Mouse (Mus musculus): ENCODE results near the gene Duox2. TPM values are rescaled to one million over a fixed set of nuclear protein-coding genes. Genes with fewer than 3 reads are reported as not detected.
"Not testable (repeated sequence)": the region's sequence is repeated elsewhere in the genome, so short reads cannot be mapped to it uniquely, and the experiment has no call there.

The Duox2 gene
- total RNA-seq (2012; rRNA removed) (not detected in 2 replicates), total RNA-seq (2014; rRNA removed) (not detected in 2 replicates), polyA plus RNA-seq (2012; ENCODE audit: insufficient read length, low read depth) (not detected in 2 replicates)

DNA sequence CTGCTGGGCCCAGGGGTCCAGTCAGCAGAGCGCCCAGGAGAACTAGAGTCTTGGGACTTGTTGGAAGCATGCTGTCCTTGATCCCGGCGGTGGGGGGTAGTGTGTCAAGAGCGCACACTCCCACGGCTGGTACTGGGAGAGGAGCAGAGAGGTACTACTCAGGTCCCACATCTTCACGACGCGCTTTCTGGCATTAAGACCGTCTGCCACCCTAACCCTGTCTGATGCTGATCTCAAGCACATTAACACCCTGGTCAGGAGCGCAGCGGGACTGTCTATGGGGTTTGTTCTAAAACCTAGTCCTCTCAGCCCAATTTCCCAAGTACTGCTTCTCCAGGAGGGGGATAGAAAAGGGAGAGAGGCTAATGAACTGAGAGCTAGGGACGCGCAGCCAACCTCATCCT is at the start of gene Duox2:
Duox2 (minus strand) TSS at position 354 of the 404 bp plus-strand sequence.
- peaks cover 12% of the 10 kb centered on the region for H3K27me3 ChIP-seq (replicated peaks)
- TF ChIP-seq E2F4 (IDR thresholded peaks at IDR 0.05; ENCODE audit: insufficient replicate concordance, low read depth, low read length): no peak
- TF ChIP-seq BHLHE40 (IDR thresholded peaks at IDR 0.05; ENCODE audit: low read depth, low read length): no peak
- TF ChIP-seq UBTF (IDR thresholded peaks at IDR 0.05; ENCODE audit: low read depth, low read length): no peak
- TF ChIP-seq JUND (conservative IDR thresholded peaks at IDR 0.05; ENCODE audit: low read depth, low read length): no peak
- no peak for TF ChIP-seq NELFE (IDR thresholded peaks at IDR 0.05; ENCODE audit: low read depth, low read length)
- TF ChIP-seq USF1 (IDR thresholded peaks at IDR 0.05; ENCODE audit: low read depth, low read length): no peak

DNA sequence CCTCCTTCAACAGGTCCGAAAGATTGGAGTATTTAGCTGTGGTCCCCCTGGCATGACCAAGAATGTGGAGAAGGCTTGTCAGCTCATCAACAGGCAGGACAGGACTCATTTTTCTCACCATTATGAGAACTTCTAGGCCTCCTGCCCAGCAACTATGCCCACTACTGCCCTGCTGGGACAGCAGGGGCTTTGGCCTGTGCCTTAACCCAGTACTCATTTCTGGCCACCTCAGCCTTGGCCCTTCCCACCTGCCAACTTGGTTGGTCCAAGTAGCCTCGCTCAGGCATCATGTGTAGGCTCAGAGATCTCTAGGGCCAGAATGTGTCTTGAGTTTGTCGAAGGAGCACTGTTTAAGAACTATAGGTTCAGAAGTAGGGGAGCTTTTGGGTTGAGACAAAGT is 49.0 kb upstream of the Duox2 start:
- H3K36me3 ChIP-seq (replicated peaks in 1 of 2; ENCODE audit: control insufficient read depth in 1 of 2, insufficient read depth in 1 of 2, low read length in 1 of 2): no peaks in the 10 kb centered on the region
- no peaks in the 10 kb centered on the region for H3K79me2 ChIP-seq (replicated peaks; ENCODE audit: control insufficient read depth, extremely low read depth, insufficient read depth, poor library complexity, severe bottlenecking)
- in situ Hi-C loops (cut with MboI; ENCODE audit: low pct_ligation_motif_present, low pct_unique_long_range_greater_than_20kb, low sequenced_read_pairs): no loop called here
- H3K4me1 ChIP-seq (ENCODE audit: control insufficient read depth in 1 of 2, insufficient read depth in 2 of 2): peaks cover 8 to 23% of the 10 kb centered on the region in 2 experiments
- no peak overlapping the region for H3K27ac ChIP-seq (ENCODE audit: insufficient read depth, low read depth)
- no peaks in the 10 kb centered on the region for H3K9me3 ChIP-seq (replicated peaks; ENCODE audit: low read length)
- peaks cover 22% of the 10 kb centered on the region for H3K27me3 ChIP-seq (replicated peaks)
- no peak overlapping the region for H3K4me2 ChIP-seq (ENCODE audit: insufficient read depth, low read depth, poor library complexity, severe bottlenecking)
- H3K4me3 ChIP-seq (replicated peaks in 1 of 3; ENCODE audit: low read depth in 2 of 3, low read length in 2 of 3, poor library complexity in 1 of 3): no peak overlapping the region
- dilution Hi-C loops (cut with MboI; ENCODE audit: extremely low pct_ligation_motif_present, extremely low pct_unique_long_range_greater_than_20kb, low sequenced_read_pairs): no loop called here
- TF ChIP-seq SMC3 (IDR thresholded peaks at IDR 0.05; ENCODE audit: low read depth, low read length) (no peak), RCOR1 (conservative IDR thresholded peaks at IDR 0.05; ENCODE audit: low read depth, low read length) (no peak), UBTF (IDR thresholded peaks at IDR 0.05; ENCODE audit: low read depth, low read length) (no peak), POLR2A (IDR thresholded peaks at IDR 0.05; ENCODE audit: low read depth, low read length) (no peak), GABPA (IDR thresholded peaks at IDR 0.05; ENCODE audit: insufficient replicate concordance, low read depth, low read length) (no peak), CHD1 (IDR thresholded peaks at IDR 0.05; ENCODE audit: low read depth, low read length) (no peak), SIN3A (IDR thresholded peaks at IDR 0.05; ENCODE audit: low read length) (no peak), ZNF384 (IDR thresholded peaks at IDR 0.05; ENCODE audit: low read depth, low read length) (no peak), POLR2AphosphoS2 (IDR thresholded peaks at IDR 0.05; ENCODE audit: low read depth, low read length) (no peak), CHD2 (IDR thresholded peaks at IDR 0.05; ENCODE audit: low read length) (no peak), MAX (IDR thresholded peaks at IDR 0.05; ENCODE audit: low read length) (no peak), MXI1 (IDR thresholded peaks at IDR 0.05; ENCODE audit: low read depth, low read length) (no peak), MAZ (IDR thresholded peaks at IDR 0.05; ENCODE audit: low read depth, low read length) (no peak), RAD21 (IDR thresholded peaks at IDR 0.05; ENCODE audit: low read depth, low read length) (no peak), MYC (IDR thresholded peaks at IDR 0.05; ENCODE audit: low read depth, low read length) (no peak), HCFC1 (IDR thresholded peaks at IDR 0.05; ENCODE audit: low read depth, low read length) (no peak), PAX5 (IDR thresholded peaks at IDR 0.05; ENCODE audit: low read length) (no peak), CTCF (conservative IDR thresholded peaks at IDR 0.05 in 1 of 2, IDR thresholded peaks at IDR 0.05 in 1 of 2; ENCODE audit: low read depth in 2 of 2, low read length in 2 of 2) (no peak), JUND (conservative IDR thresholded peaks at IDR 0.05; ENCODE audit: low read depth, low read length) (no peak), USF1 (IDR thresholded peaks at IDR 0.05; ENCODE audit: low read depth, low read length) (no peak)
- no peak for DNase-seq (ENCODE audit: extremely low read depth)
- no peak overlapping the region for H3K9ac ChIP-seq (ENCODE audit: insufficient read depth, low read depth)

More for the DNA sequence above, at the start of gene Duox2:
- Histone ChIP-seq H3K36me3 (replicated peaks in 1 of 2; ENCODE audit: control insufficient read depth in 1 of 2, insufficient read depth in 1 of 2, low read length in 1 of 2) (no peaks in the 10 kb centered on the region), H3K4me2 (ENCODE audit: insufficient read depth, low read depth, poor library complexity, severe bottlenecking) (no peak within 1 kb of the TSS), H3K4me3 (replicated peaks in 1 of 3; ENCODE audit: low read depth in 2 of 3, low read length in 2 of 3, poor library complexity in 1 of 3) (no peak within 1 kb of the TSS), H3K9me3 (replicated peaks; ENCODE audit: low read length) (peaks cover 4% of the 10 kb centered on the region), H3K4me1 (ENCODE audit: control insufficient read depth in 1 of 2, insufficient read depth in 2 of 2) (no peaks in the 10 kb centered on the region), H3K27ac (ENCODE audit: insufficient read depth, low read depth) (no peak within 1 kb of the TSS), H3K9ac (ENCODE audit: insufficient read depth, low read depth) (no peak within 1 kb of the TSS), H3K79me2 (replicated peaks; ENCODE audit: control insufficient read depth, extremely low read depth, insufficient read depth, poor library complexity, severe bottlenecking) (no peaks in the 10 kb centered on the region)
- in situ Hi-C loops (cut with MboI; ENCODE audit: low pct_ligation_motif_present, low pct_unique_long_range_greater_than_20kb, low sequenced_read_pairs): loop anchor here (5.0 kb wide), 1 partner anchor 106 kb away; no protein-coding TSS in a partner anchor
- dilution Hi-C loops (cut with MboI; ENCODE audit: extremely low pct_ligation_motif_present, extremely low pct_unique_long_range_greater_than_20kb, low sequenced_read_pairs): no loop called here
- DNase-seq (ENCODE audit: extremely low read depth): no peak

DNA sequence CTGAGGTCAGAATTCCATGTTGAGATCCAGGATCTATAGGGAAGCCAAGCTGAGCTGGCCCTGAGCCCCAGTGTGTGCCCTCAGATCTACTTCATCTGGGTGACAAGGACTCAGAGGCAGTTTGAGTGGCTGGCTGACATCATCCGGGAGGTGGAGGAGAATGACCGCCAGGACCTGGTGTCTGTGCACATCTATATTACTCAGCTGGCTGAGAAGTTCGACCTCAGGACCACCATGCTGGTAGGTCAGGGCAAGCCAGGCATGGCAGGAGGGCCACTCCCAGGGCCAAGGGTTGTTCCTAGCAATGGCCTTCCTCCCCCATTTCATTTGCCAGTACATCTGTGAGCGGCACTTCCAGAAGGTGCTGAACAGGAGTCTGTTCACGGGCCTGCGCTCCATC is 47.9 kb upstream of the Duox2 start:
- H3K4me2 ChIP-seq (ENCODE audit: insufficient read depth, low read depth, poor library complexity, severe bottlenecking); H3K9ac ChIP-seq (ENCODE audit: insufficient read depth, low read depth); DNase-seq (ENCODE audit: extremely low read depth); H3K4me3 ChIP-seq (replicated peaks in 1 of 3; ENCODE audit: low read depth in 2 of 3, low read length in 2 of 3, poor library complexity in 1 of 3); in situ Hi-C loops (cut with MboI; ENCODE audit: low pct_ligation_motif_present, low pct_unique_long_range_greater_than_20kb, low sequenced_read_pairs); H3K79me2 ChIP-seq (replicated peaks; ENCODE audit: control insufficient read depth, extremely low read depth, insufficient read depth, poor library complexity, severe bottlenecking); dilution Hi-C loops (cut with MboI; ENCODE audit: extremely low pct_ligation_motif_present, extremely low pct_unique_long_range_greater_than_20kb, low sequenced_read_pairs); H3K36me3 ChIP-seq (replicated peaks in 1 of 2; ENCODE audit: control insufficient read depth in 1 of 2, insufficient read depth in 1 of 2, low read length in 1 of 2); H3K27ac ChIP-seq (ENCODE audit: insufficient read depth, low read depth); H3K9me3 ChIP-seq (replicated peaks; ENCODE audit: low read length): not testable (repeated sequence)
- Histone ChIP-seq H3K4me1 (ENCODE audit: control insufficient read depth in 1 of 2, insufficient read depth in 2 of 2) (peaks cover 8 to 13% of the 10 kb centered on the region in 2 experiments), H3K27me3 (replicated peaks) (peaks cover 25% of the 10 kb centered on the region)

All from CH12.LX (cell line).